Mouse (Mus musculus) limb, embryonic 14.5 days (tissue): ENCODE results near the gene Tnrc18. TPM values are rescaled to one million over a fixed set of nuclear protein-coding genes. Genes with fewer than 3 reads are reported as not detected.

Source experiments
- ATAC-seq: fragments of 200-750 bp; cut with Nextera tagmentation; 2 replicates; pipeline ENCODE4 v1.8.0; 2017; ENCODE audit warnings: low read depth, moderate number of reproducible peaks, moderate TSS enrichment; ENCODE audit not compliant: low FRiP score
- DNase-seq: peaks from one replicate; pipeline ENCODE4 v3.0.0-alpha.2; 2015; ENCODE audit warnings: low spot score
- H3K27ac ChIP-seq: fragments of 300-500 bp; sonication (generic); replicated peaks from 2 replicates; pipeline ENCODE4 v1.5.1; 2014; ENCODE audit warnings: low read depth, mild to moderate bottlenecking, low read length, moderate library complexity, mixed read lengths
- H3K27me3 ChIP-seq: fragments of 300-500 bp; sonication (generic); 2 replicates; pipeline ENCODE4 v1.6.1; 2014; ENCODE audit warnings: low read length, mixed read lengths; ENCODE audit not compliant: control insufficient read depth, insufficient read depth
- H3K36me3 ChIP-seq: fragments of 300-500 bp; sonication (generic); 2 replicates; pipeline ENCODE4 v1.6.1; 2014; ENCODE audit warnings: mild to moderate bottlenecking, low read length, moderate library complexity, mixed read lengths; ENCODE audit not compliant: control insufficient read depth, insufficient read depth
- H3K4me1 ChIP-seq: fragments of 300-500 bp; sonication (generic); 2 replicates; pipeline ENCODE4 v1.6.1; 2014; ENCODE audit warnings: antibody characterized with exemption, low read length, mixed read lengths; ENCODE audit not compliant: control insufficient read depth, insufficient read depth
- H3K4me2 ChIP-seq: fragments of 300-500 bp; sonication (generic); replicated peaks from 2 replicates; pipeline ENCODE4 v1.6.1; 2014; ENCODE audit warnings: low read depth, mild to moderate bottlenecking, low read length, moderate library complexity; ENCODE audit not compliant: severe bottlenecking
- H3K4me3 ChIP-seq: fragments of 300-500 bp; sonication (generic); replicated peaks from 2 replicates; pipeline ENCODE4 v1.5.1; 2014; ENCODE audit warnings: low read length
- H3K9ac ChIP-seq: fragments of 300-500 bp; sonication (generic); 2 replicates; pipeline ENCODE4 v1.6.1; 2014; ENCODE audit warnings: mild to moderate bottlenecking, low read depth, low read length, moderate library complexity; ENCODE audit not compliant: severe bottlenecking
- H3K9me3 ChIP-seq: fragments of 300-500 bp; sonication (generic); 2 replicates; pipeline ENCODE4 v1.6.1; 2016; ENCODE audit warnings: low read length; ENCODE audit not compliant: control insufficient read depth
- POLR2A ChIP-seq: fragments of 200-500 bp; IDR thresholded peaks from 2 replicates; pipeline ENCODE4 v1.8.0; 2012; ENCODE audit warnings: inconsistent platforms, mild to moderate bottlenecking, moderate library complexity, borderline replicate concordance; ENCODE audit not compliant: insufficient read depth, insufficient read length; ENCODE audit errors: extremely low read depth
- WGBS: fragments of 180-500 bp; shearing (Covaris S2); extraction: QIAGEN DNeasy Blood & Tissue Kit; methylation state at CpG from one replicate; pipeline ENCODE4 v1.1.7; 2014; 5-methylcytosine and 5-hydroxymethylcytosine counted together
- polyA plus RNA-seq, 2 experiments: library from polyadenylated mRNA; depleted of rRNA in 1 of 2; stranded (reverse) in 1 of 2; unstranded in 1 of 2; fragments of >200 nt; fragmentation: Nextera tagmentation in 1 of 2; extraction: Ambion mirVana in 1 of 2; gene quantifications; 2 replicates each; pipeline versions ENCODE4 v1.2.1 to v1.2.3; 2012 to 2014

Gene Tnrc18
- polyA plus RNA-seq (2012; rRNA removed) (61.1 and 85.3 TPM in 2 replicates), polyA plus RNA-seq (2014; fragmentation: Nextera tagmentation; extraction: Ambion mirVana) (46.6 and 55.7 TPM in 2 replicates)

DNA sequence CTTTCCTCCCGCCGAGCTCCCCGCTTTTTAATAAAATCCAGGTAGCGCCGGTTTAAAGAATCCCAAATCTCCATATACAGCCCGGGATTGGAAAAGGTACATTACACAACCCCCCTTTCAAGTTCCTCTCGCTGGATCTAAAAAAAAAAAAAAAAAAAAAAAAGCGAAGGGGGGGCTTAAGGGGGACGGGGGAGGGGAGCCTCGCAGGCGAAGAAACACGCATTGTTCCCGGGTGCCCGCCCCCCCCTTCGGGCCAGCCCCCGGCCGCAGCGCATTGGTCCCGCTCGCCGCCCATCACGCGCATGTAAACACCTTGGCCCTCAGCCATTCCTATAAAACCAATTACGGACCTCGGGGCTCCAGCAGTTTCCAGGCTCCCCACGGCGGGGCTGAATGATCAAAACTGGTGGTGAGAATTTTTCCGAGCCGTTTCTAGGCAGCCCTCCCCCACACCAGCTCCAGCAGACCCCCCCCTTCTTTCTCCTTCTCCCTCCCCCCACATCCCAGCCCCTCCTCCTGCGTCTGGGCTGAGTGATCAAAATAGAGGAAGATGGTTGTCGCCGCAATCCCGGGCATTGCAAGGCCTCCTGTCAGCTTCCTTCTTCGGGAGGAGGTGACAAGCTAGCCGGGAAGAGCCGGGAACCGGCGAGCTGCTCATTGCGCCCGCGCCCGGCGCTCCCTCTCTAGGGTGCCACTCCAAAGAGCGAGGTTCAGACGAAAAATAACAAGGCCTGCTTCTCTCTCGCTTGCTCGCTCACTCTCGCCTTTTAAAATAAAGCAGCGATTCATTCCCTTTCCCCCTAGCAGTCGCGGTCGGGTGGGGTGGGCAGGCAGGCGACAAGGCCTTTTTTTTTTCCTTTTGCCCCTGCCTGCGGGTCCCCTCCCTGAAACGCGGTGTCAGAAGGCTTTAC, at the start of gene Tnrc18:
Gene Tnrc18 (minus strand): TSS at position 139 of the 911 bp plus-strand sequence.
- ATAC-seq (peak; percentile 64), DNase-seq (peak; percentile 100)
- peak within 1 kb of the TSS; percentile 100 for H3K9ac ChIP-seq
- peaks cover 6% of the 10 kb centered on the region for H3K4me1 ChIP-seq
- H3K36me3 ChIP-seq: peaks cover 25% of the 10 kb centered on the region
- under 1% methylated on average over 54 of the region's 56 CpGs for WGBS
- peak within 1 kb of the TSS; percentile 97 for H3K4me2 ChIP-seq
- H3K27ac ChIP-seq: peak within 1 kb of the TSS; percentile 100
- TF ChIP-seq POLR2A: peak; percentile 68; the same call in 1 of the 2 replicates
- no peaks in the 10 kb centered on the region for H3K9me3 ChIP-seq
- no peaks in the 10 kb centered on the region for H3K27me3 ChIP-seq
- H3K4me3 ChIP-seq: peak within 1 kb of the TSS; percentile 98

DNA sequence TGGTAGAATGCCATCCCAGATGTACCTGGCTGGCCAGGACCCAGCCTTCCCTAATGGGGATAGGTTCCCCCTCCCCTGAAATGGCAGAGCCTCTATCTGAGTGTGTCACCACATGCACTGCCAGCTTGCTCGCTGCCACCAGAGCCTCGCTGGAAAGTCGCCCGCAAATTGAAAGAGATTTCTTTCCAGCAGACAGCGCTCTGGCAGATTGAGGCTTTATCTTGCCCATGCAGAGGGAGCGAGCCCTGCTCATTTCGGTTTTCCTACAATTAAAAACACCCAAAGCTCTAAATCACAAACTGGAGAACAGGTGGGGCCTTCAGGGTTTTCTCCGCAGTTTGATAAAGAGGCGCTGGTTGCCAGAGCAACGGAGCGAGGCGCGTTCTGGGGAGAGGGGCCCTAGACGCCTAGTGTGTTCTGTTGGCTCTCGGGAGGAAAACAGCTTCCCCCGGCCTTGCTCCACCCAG, 40.3 kb upstream of the Tnrc18 start:
- H3K4me1 ChIP-seq: 0 out of 2 replicates have a peak, but pooled peaks cover 3% of the 10 kb centered on the region
- no peak overlapping the region for H3K4me3 ChIP-seq
- ATAC-seq (no peak), DNase-seq (no peak)
- TF ChIP-seq POLR2A: no peak
- H3K9me3 ChIP-seq: peaks cover 4% of the 10 kb centered on the region; the same call in 1 of the 2 replicates
- H3K36me3 ChIP-seq: no peaks in the 10 kb centered on the region
- no peak overlapping the region for H3K4me2 ChIP-seq
- H3K27me3 ChIP-seq: no peaks in the 10 kb centered on the region
- 43% methylated on average over 16 of the region's 16 CpGs for WGBS
- no peak overlapping the region for H3K27ac ChIP-seq
- H3K9ac ChIP-seq: no peak overlapping the region

DNA sequence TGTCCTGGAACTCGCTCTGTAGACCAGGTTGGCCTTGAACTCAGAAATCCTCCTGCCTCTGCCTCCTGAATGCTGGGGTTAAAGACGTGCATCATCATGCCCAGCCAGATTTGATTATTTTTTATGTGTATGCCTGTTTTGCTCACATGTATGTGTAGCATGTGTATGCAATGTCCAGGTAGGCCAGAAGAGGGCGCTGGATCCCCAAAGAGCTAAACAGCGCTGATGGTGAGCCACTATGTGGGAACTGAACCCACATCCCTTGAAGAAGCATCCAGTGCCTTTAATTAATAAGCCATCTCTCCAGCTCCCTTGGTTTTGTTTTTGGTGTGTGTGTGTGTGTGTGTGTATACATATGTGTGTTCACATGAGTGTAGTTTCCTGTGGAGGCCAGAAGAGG, 38.9 kb upstream of the Tnrc18 start:
- Histone ChIP-seq H3K36me3 (no peaks in the 10 kb centered on the region), H3K9me3 (peaks cover 4% of the 10 kb centered on the region; the same call in 1 of the 2 replicates), H3K4me3 (no peak overlapping the region), H3K27me3 (no peaks in the 10 kb centered on the region), H3K4me2 (no peak overlapping the region), H3K9ac (no peak overlapping the region), H3K4me1 (no peaks in the 10 kb centered on the region), H3K27ac (no peak overlapping the region)
- 80% methylated on average over 4 of the region's 4 CpGs for WGBS
- DNase-seq (no peak), ATAC-seq (no peak)
- no peak for TF ChIP-seq POLR2A

DNA sequence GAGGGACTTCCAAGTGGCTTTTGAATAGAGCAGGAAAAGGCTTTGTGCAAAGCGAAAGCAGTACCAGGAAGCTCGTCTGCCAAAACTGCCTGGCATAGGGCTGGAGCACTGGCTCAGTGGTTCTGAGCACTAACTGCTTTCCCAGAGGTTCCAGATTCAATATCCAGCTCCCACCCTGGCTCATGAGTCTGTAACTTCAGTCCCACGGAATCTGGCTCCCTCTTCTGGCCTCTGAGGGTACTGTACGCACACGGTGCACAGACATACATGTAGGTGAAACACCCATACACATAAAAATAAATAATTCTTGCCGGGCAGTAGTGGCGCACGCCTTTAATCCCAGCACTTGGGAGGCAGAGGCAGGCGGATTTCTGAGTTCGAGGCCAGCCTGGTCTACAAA, 37.4 kb upstream of the Tnrc18 start:
- 77% methylated on average over 10 of the region's 10 CpGs for WGBS
- no peak overlapping the region for H3K4me3 ChIP-seq
- H3K9me3 ChIP-seq: peaks cover 4% of the 10 kb centered on the region; the same call in 1 of the 2 replicates
- no peak for TF ChIP-seq POLR2A
- no peak overlapping the region for H3K9ac ChIP-seq
- DNase-seq: no peak
- no peaks in the 10 kb centered on the region for H3K36me3 ChIP-seq
- no peak overlapping the region for H3K27ac ChIP-seq
- H3K27me3 ChIP-seq: no peaks in the 10 kb centered on the region
- no peak for ATAC-seq
- H3K4me1 ChIP-seq: no peaks in the 10 kb centered on the region
- no peak overlapping the region for H3K4me2 ChIP-seq

DNA sequence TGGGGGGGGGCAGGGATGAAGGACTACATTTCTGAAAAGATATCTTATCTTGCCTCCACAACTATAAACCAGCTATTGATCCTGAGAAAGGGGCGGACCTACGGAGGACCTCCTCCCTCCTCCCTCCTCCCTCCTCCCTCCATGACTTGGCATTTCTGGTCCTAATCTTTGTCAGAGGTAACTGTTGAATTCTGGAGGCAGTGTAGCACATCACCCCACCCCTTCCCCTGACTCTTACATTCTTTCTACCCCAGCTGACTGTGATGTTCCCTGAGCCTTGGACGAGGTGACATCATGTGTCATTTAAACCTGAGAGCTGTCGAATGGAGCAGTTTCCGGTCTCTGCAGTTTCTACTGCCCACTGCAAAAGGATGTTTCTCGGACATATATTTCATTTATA, 36.1 kb upstream of the Tnrc18 start:
- DNase-seq: no peak
- Histone ChIP-seq H3K4me2 (no peak overlapping the region), H3K36me3 (no peaks in the 10 kb centered on the region), H3K27ac (no peak overlapping the region), H3K4me1 (no peaks in the 10 kb centered on the region), H3K27me3 (no peaks in the 10 kb centered on the region), H3K4me3 (no peak overlapping the region), H3K9me3 (peaks cover 4% of the 10 kb centered on the region; the same call in 1 of the 2 replicates), H3K9ac (no peak overlapping the region)
- ATAC-seq: no peak
- no peak for TF ChIP-seq POLR2A
- WGBS: 72% methylated on average over 6 of the region's 6 CpGs
